Mouse (Mus musculus) neural tube, embryonic 15.5 days (tissue): ENCODE data around the gene Ap1s1. TPM values are rescaled to one million over a fixed set of nuclear protein-coding genes. Genes with fewer than 3 reads are reported as not detected.

Source experiments
- ATAC-seq: fragments of 200-750 bp; cut with Nextera tagmentation; 2 replicates; pipeline ENCODE4 v1.8.0; 2017; ENCODE audit warnings: mild to moderate bottlenecking, moderate TSS enrichment, moderate library complexity; ENCODE audit not compliant: low FRiP score
- H3K27ac ChIP-seq: fragments of 300-500 bp; sonication (generic); replicated peaks from 2 replicates; pipeline ENCODE4 v1.5.1; 2015; ENCODE audit warnings: mild to moderate bottlenecking, inconsistent platforms
- H3K27me3 ChIP-seq: fragments of 300-500 bp; sonication (generic); replicated peaks from 2 replicates; pipeline ENCODE4 v1.6.1; 2015; ENCODE audit warnings: inconsistent platforms
- H3K36me3 ChIP-seq: fragments of 300-500 bp; sonication (generic); 2 replicates; pipeline ENCODE4 v1.6.1; 2015; ENCODE audit warnings: inconsistent platforms
- H3K4me1 ChIP-seq: fragments of 300-500 bp; sonication (generic); 2 replicates; pipeline ENCODE4 v1.6.1; 2015; ENCODE audit warnings: inconsistent platforms
- H3K4me2 ChIP-seq: fragments of 300-500 bp; sonication (generic); 2 replicates; pipeline ENCODE4 v1.6.1; 2015; ENCODE audit warnings: inconsistent platforms, mild to moderate bottlenecking, moderate library complexity
- H3K4me3 ChIP-seq: fragments of 300-500 bp; sonication (generic); replicated peaks from 2 replicates; pipeline ENCODE4 v1.5.1; 2015; ENCODE audit warnings: mild to moderate bottlenecking, inconsistent platforms
- H3K9ac ChIP-seq: fragments of 300-500 bp; sonication (generic); replicated peaks from 2 replicates; pipeline ENCODE4 v1.6.1; 2015; ENCODE audit warnings: mild to moderate bottlenecking, inconsistent platforms
- H3K9me3 ChIP-seq: fragments of 300-500 bp; sonication (generic); replicated peaks from 2 replicates; pipeline ENCODE4 v1.6.1; 2016; ENCODE audit warnings: inconsistent platforms
- WGBS: fragments of 180-500 bp; shearing (Covaris S2); methylation state at CpG from one replicate; pipeline ENCODE4 v1.1.7; 2015; ENCODE audit warnings: mixed read lengths; 5-methylcytosine and 5-hydroxymethylcytosine counted together
- microRNA counts: library from miRNA; unstranded; fragments of <30 nt; microRNA quantifications from one replicate; lab custom pipeline; 2016
- microRNA-seq: library from miRNA; unstranded; fragments of <30 nt; microRNA quantifications from one replicate; pipeline ENCODE4, GENCODE M21; 2017
- polyA plus RNA-seq: library from polyadenylated mRNA; unstranded; fragments of >200 nt; fragmentation: Nextera tagmentation; extraction: Ambion mirVana; gene quantifications from 2 replicates; pipeline ENCODE4 v1.2.1, GENCODE M21; 2015

The Ap1s1 gene
- polyA plus RNA-seq, 1 experiment from 2014 or later = 222 TPM

- Histone ChIP-seq H3K4me3 (no peak overlapping the region), H3K27me3 (no peaks in the 10 kb centered on the region), H3K4me2 (no peak overlapping the region), H3K36me3 (no peaks in the 10 kb centered on the region), H3K4me1 (no peaks in the 10 kb centered on the region), H3K9ac (no peak overlapping the region), H3K27ac (no peak overlapping the region), H3K9me3 (no peaks in the 10 kb centered on the region)
- ATAC-seq = no peak
- 38% methylated on average over 3 of the region's 3 CpGs for WGBS
These were observed 35.9 kb downstream of the Ap1s1 start for GRCm38 (mm10) chr5:137009988-137010387.

- 70% methylated on average over 8 of the region's 8 CpGs for WGBS
- H3K27ac ChIP-seq = no peak overlapping the region
- no peaks in the 10 kb centered on the region for H3K27me3 ChIP-seq
- H3K36me3 ChIP-seq = no peaks in the 10 kb centered on the region
- no peak overlapping the region for H3K4me2 ChIP-seq
- no peaks in the 10 kb centered on the region for H3K4me1 ChIP-seq
- no peak overlapping the region for H3K9ac ChIP-seq
- no peaks in the 10 kb centered on the region for H3K9me3 ChIP-seq
- H3K4me3 ChIP-seq = no peak overlapping the region
- ATAC-seq = no peak
These were observed 38.7 kb downstream of the Ap1s1 start for GRCm38 (mm10) chr5:137007276-137007675.

- no peak overlapping the region for H3K9ac ChIP-seq
- H3K4me1 ChIP-seq = no peaks in the 10 kb centered on the region
- no peak for ATAC-seq
- WGBS = 89% methylated on average over 2 of the region's 2 CpGs
- H3K9me3 ChIP-seq = no peaks in the 10 kb centered on the region
- no peak overlapping the region for H3K27ac ChIP-seq
- H3K36me3 ChIP-seq = peaks cover 8% of the 10 kb centered on the region
- H3K27me3 ChIP-seq = no peaks in the 10 kb centered on the region
- no peak overlapping the region for H3K4me2 ChIP-seq
- no peak overlapping the region for H3K4me3 ChIP-seq
These were observed 45.3 kb downstream of the Ap1s1 start for GRCm38 (mm10) chr5:137000612-137001011.

GRCm38 (mm10) chr5:136999449-136999848 lies 46.5 kb downstream of the Ap1s1 start:
- no peaks in the 10 kb centered on the region for H3K9me3 ChIP-seq
- no peak for ATAC-seq
- no peaks in the 10 kb centered on the region for H3K27me3 ChIP-seq
- no peak overlapping the region for H3K4me2 ChIP-seq
- no peak overlapping the region for H3K27ac ChIP-seq
- H3K4me3 ChIP-seq = no peak overlapping the region
- H3K4me1 ChIP-seq = no peaks in the 10 kb centered on the region
- H3K36me3 ChIP-seq = peaks cover 20% of the 10 kb centered on the region
- H3K9ac ChIP-seq = no peak overlapping the region
- WGBS = 67% methylated on average over 5 of the region's 5 CpGs

- no peak overlapping the region for H3K4me2 ChIP-seq
- no peak overlapping the region for H3K4me3 ChIP-seq
- no peak for ATAC-seq
- H3K4me1 ChIP-seq = peaks cover 29% of the 10 kb centered on the region
- 94% methylated on average over 6 of the region's 6 CpGs for WGBS
- peaks cover 60% of the 10 kb centered on the region for H3K36me3 ChIP-seq
- no peak overlapping the region for H3K9ac ChIP-seq
- H3K27me3 ChIP-seq = no peaks in the 10 kb centered on the region
- H3K27ac ChIP-seq = no peak overlapping the region
- H3K9me3 ChIP-seq = no peaks in the 10 kb centered on the region
These were observed 56.1 kb downstream of the Ap1s1 start for GRCm38 (mm10) chr5:136989801-136990200.

- Histone ChIP-seq H3K9ac (peak overlapping the region; percentile 90), H3K27me3 (no peaks in the 10 kb centered on the region), H3K9me3 (no peaks in the 10 kb centered on the region), H3K27ac (peak overlapping the region; percentile 95), H3K4me3 (peak overlapping the region; percentile 73), H3K36me3 (peaks cover 51% of the 10 kb centered on the region), H3K4me1 (peaks cover 31% of the 10 kb centered on the region), H3K4me2 (peak overlapping the region; percentile 74)
- no peak for ATAC-seq
- 64% methylated on average over 7 of the region's 7 CpGs for WGBS
These were observed 57.5 kb downstream of the Ap1s1 start for GRCm38 (mm10) chr5:136988420-136988819.

- Histone ChIP-seq H3K27ac (peak within 1 kb of the TSS; percentile 95), H3K9ac (peak within 1 kb of the TSS; percentile 90), H3K9me3 (no peaks in the 10 kb centered on the region), H3K4me2 (peak within 1 kb of the TSS; percentile 74), H3K4me1 (peaks cover 31% of the 10 kb centered on the region), H3K27me3 (no peaks in the 10 kb centered on the region), H3K4me3 (peak within 1 kb of the TSS; percentile 73), H3K36me3 (peaks cover 46% of the 10 kb centered on the region)
- ATAC-seq = no peak
- WGBS = 4% methylated on average over 12 of the region's 12 CpGs
These were observed 58.0 kb downstream of the Ap1s1 start, which contains the start of gene Znhit1 for GRCm38 (mm10) chr5:136987934-136988271. Gene Znhit1 (minus strand): TSS chr5:136988021.

- peak overlapping the region; percentile 74 for H3K4me2 ChIP-seq
- peak overlapping the region; percentile 90 for H3K9ac ChIP-seq
- peak overlapping the region; percentile 95 for H3K27ac ChIP-seq
- H3K27me3 ChIP-seq = no peaks in the 10 kb centered on the region
- under 1% methylated on average over 66 of the region's 67 CpGs for WGBS
- H3K4me3 ChIP-seq = peak overlapping the region; percentile 73
- H3K4me1 ChIP-seq = peaks cover 33% of the 10 kb centered on the region
- H3K36me3 ChIP-seq = peaks cover 40% of the 10 kb centered on the region
- peak; percentile 64 for ATAC-seq
- no peaks in the 10 kb centered on the region for H3K9me3 ChIP-seq
These were observed 58.6 kb downstream of the Ap1s1 start for GRCm38 (mm10) chr5:136987138-136987933.

- H3K27ac ChIP-seq = peak within 1 kb of the TSS; percentile 95
- H3K36me3 ChIP-seq = peaks cover 39% of the 10 kb centered on the region
- H3K4me1 ChIP-seq = peaks cover 33% of the 10 kb centered on the region
- H3K9ac ChIP-seq = peak within 1 kb of the TSS; percentile 90
- H3K9me3 ChIP-seq = no peaks in the 10 kb centered on the region
- H3K4me2 ChIP-seq = peak within 1 kb of the TSS; percentile 74
- under 1% methylated on average over 26 of the region's 26 CpGs for WGBS
- peak within 1 kb of the TSS; percentile 73 for H3K4me3 ChIP-seq
- no peaks in the 10 kb centered on the region for H3K27me3 ChIP-seq
- ATAC-seq = peak; percentile 93
These were observed 59.2 kb downstream of the Ap1s1 start, which contains the start of gene Plod3 for GRCm38 (mm10) chr5:136986695-136987137. Gene Plod3 (plus strand): TSS chr5:136987019.

MicroRNAs within 50 kb of the gene (microRNA counts, 519-probe panel; counts per million panel counts)
- microRNA mmu-miR-702 (lab: Ali Mortazavi, UCI) = not detected

Small RNA genes within 50 kb of the gene (microRNA-seq; reads per million reads assigned to microRNA genes)
- 47.1 reads per million, percentile 43 among the genes with 10 or more reads in this experiment for gene Mir702

Other genes starting within 250 kb of the Ap1s1 start
- 35.4 and 45.5 TPM in 2 replicates for gene Col26a1, start 162.9 kb downstream of the Ap1s1 start, polyA plus RNA-seq
- 106 and 115 TPM in 2 replicates for gene Ift22, start 138.0 kb downstream of the Ap1s1 start, polyA plus RNA-seq
- gene Fis1, start 92.9 kb downstream of the Ap1s1 start, polyA plus RNA-seq = 339 and 354 TPM in 2 replicates
- gene Cldn15, start 79.5 kb downstream of the Ap1s1 start, polyA plus RNA-seq = 0.67 and 1.0 TPM in 2 replicates
- gene Plod3, start 59.1 kb downstream of the Ap1s1 start, polyA plus RNA-seq = 36.4 and 39.0 TPM in 2 replicates
- gene Znhit1, start 58.1 kb downstream of the Ap1s1 start, polyA plus RNA-seq = 126 and 137 TPM in 2 replicates
- gene Vgf, start 19.7 kb downstream of the Ap1s1 start, polyA plus RNA-seq = 12.3 and 14.0 TPM in 2 replicates
- 0.23 and 0.26 TPM in 2 replicates for gene Serpine1, start 26.1 kb upstream of the Ap1s1 start, polyA plus RNA-seq
- gene Trim56, start 70.1 kb upstream of the Ap1s1 start, polyA plus RNA-seq = 2.4 and 5.4 TPM in 2 replicates
- gene Muc3, start 103.2 kb upstream of the Ap1s1 start, polyA plus RNA-seq = 0.34 TPM in 1 of 2 replicates, not detected in the other
- gene Muc3a, start 166.3 kb upstream of the Ap1s1 start, polyA plus RNA-seq = 0.65 and 1.6 TPM in 2 replicates
- gene Ache, start 241.4 kb upstream of the Ap1s1 start, polyA plus RNA-seq = 98.6 and 103 TPM in 2 replicates
- 29.0 and 29.5 TPM in 2 replicates for gene Ufsp1, start 248.5 kb upstream of the Ap1s1 start, polyA plus RNA-seq